Mouse (Mus musculus): Measurements from ENCODE around the gene Armc10. TPM values are rescaled to one million over a fixed set of nuclear protein-coding genes. Genes with fewer than 3 reads are reported as not detected.
"Not testable (repeated sequence)": the region's sequence is repeated elsewhere in the genome, so short reads cannot be mapped to it uniquely, and the experiment has no call there.

The Armc10 gene
- total and polyA plus RNA-seq, 2 experiments, result 9.3 to 28.3 TPM

DNA sequence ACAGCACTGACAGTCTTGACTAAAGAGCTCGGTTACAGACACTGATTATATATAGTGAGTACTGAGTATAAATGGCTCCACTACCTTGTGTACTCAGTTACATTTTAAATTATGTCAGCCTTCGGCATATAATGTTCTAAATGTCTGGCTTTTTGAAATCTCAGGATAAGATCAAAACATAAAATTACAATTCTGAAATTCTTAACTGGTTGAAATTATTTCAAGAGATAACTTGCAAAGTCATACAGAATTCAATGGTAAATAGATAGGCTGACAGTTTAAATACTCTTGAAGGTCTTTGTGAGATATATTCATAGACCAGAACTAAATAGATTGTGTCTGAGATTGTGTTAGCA, 56.4 kb downstream of the Armc10 start:
- Histone ChIP-seq H3K79me2 (ENCODE audit: control insufficient read depth, insufficient read depth, low read length) (no peaks in the 10 kb centered on the region), H3K27me3 (ENCODE audit: control insufficient read depth, insufficient read depth, low read length) (no peaks in the 10 kb centered on the region), H3K4me1 (ENCODE audit: control insufficient read depth, insufficient read depth, low read length) (peaks cover 5% of the 10 kb centered on the region), H3K36me3 (ENCODE audit: control insufficient read depth, insufficient read depth, low read length) (no peaks in the 10 kb centered on the region), H3K9ac (ENCODE audit: low read depth, low read length) (no peak overlapping the region), H3K27ac (replicated peaks; ENCODE audit: insufficient read depth, low read depth, low read length) (peak overlapping the region; percentile 98; the same call in 1 of the 2 replicates), H3K4me3 (ENCODE audit: insufficient read depth, low read depth, low read length) (peak overlapping the region; percentile 83)
- DNase-seq (ENCODE audit: extremely low read depth, low read depth, low spot score), result no peak
- WGBS, result 39% methylated on average over 2 of the region's 2 CpGs
- TF ChIP-seq POLR2A (IDR thresholded peaks at IDR 0.05; ENCODE audit: extremely low read depth, insufficient read depth, low read length) (no peak), CTCF (IDR thresholded peaks at IDR 0.05; ENCODE audit: low read depth, low read length) (no peak)

GRCm38 (mm10) chr5:21702873-21703475, 57.4 kb downstream of the Armc10 start:
- Histone ChIP-seq H3K4me3 (ENCODE audit: insufficient read depth, low read depth, low read length) (no peak overlapping the region), H3K27ac (replicated peaks; ENCODE audit: insufficient read depth, low read depth, low read length) (peak overlapping the region; percentile 57), H3K27me3 (ENCODE audit: control insufficient read depth, insufficient read depth, low read length) (no peaks in the 10 kb centered on the region), H3K36me3 (ENCODE audit: control insufficient read depth, insufficient read depth, low read length) (no peaks in the 10 kb centered on the region), H3K79me2 (ENCODE audit: control insufficient read depth, insufficient read depth, low read length) (no peaks in the 10 kb centered on the region), H3K4me1 (ENCODE audit: control insufficient read depth, insufficient read depth, low read length) (peaks cover 5% of the 10 kb centered on the region), H3K9ac (ENCODE audit: low read depth, low read length) (no peak overlapping the region)
- TF ChIP-seq POLR2A (IDR thresholded peaks at IDR 0.05; ENCODE audit: extremely low read depth, insufficient read depth, low read length), result no peak
- no peak for TF ChIP-seq CTCF (IDR thresholded peaks at IDR 0.05; ENCODE audit: low read depth, low read length)
- peak; percentile 86 for DNase-seq (ENCODE audit: extremely low read depth, low read depth, low spot score)
- 30% methylated on average over 6 of the region's 6 CpGs for WGBS

DNA sequence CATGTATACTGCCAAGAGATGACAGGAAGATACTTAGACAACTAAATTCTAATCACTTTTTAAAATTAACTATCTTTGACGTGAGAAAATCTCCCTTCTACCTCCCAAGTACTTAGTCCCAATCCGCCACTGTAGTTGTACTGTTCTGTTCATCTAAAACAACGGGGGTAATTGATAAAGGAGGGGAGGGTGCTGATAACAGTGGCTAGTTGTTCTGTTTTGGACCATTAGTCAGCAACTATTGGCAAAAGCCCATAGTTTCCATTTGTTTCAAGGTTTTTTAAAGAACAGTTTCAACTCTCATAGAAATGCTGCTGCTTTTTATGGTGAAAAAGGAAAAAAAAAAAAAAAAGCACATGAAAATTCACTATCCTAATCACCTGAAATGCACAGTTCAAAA, 58.1 kb downstream of the Armc10 start:
- no peaks in the 10 kb centered on the region for H3K27me3 ChIP-seq (ENCODE audit: control insufficient read depth, insufficient read depth, low read length)
- no peak for DNase-seq (ENCODE audit: extremely low read depth, low read depth, low spot score)
- H3K4me1 ChIP-seq (ENCODE audit: control insufficient read depth, insufficient read depth, low read length), result peaks cover 5% of the 10 kb centered on the region
- 79% methylated on average over 3 of the region's 3 CpGs for WGBS
- no peak for TF ChIP-seq CTCF (IDR thresholded peaks at IDR 0.05; ENCODE audit: low read depth, low read length)
- H3K36me3 ChIP-seq (ENCODE audit: control insufficient read depth, insufficient read depth, low read length), result no peaks in the 10 kb centered on the region
- no peak overlapping the region for H3K27ac ChIP-seq (replicated peaks; ENCODE audit: insufficient read depth, low read depth, low read length)
- H3K4me3 ChIP-seq (ENCODE audit: insufficient read depth, low read depth, low read length), result no peak overlapping the region
- no peaks in the 10 kb centered on the region for H3K79me2 ChIP-seq (ENCODE audit: control insufficient read depth, insufficient read depth, low read length)
- no peak overlapping the region for H3K9ac ChIP-seq (ENCODE audit: low read depth, low read length)

DNA sequence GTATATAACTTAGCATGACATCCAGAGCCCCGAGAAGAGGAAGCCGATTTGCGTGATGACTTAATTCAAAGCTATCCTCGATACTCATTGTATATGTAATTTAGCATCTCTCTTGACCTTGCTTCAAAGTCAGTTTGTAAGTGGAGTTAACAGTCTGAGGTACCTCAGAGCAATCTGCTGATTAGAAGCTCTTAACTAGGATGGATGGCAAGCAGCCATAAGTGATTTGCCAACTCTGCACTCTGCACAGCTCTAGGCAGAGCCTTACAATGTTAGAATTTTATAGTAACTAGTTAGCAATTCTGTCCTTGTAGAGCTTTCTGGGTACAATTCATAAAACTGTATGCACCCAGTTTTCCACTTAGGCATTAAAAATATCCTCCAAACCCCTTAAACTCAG, 60.9 kb downstream of the Armc10 start:
- H3K4me1 ChIP-seq (ENCODE audit: control insufficient read depth, insufficient read depth, low read length), result peaks cover 3% of the 10 kb centered on the region
- H3K27me3 ChIP-seq (ENCODE audit: control insufficient read depth, insufficient read depth, low read length), result no peaks in the 10 kb centered on the region
- TF ChIP-seq CTCF (IDR thresholded peaks at IDR 0.05; ENCODE audit: low read depth, low read length) (no peak), POLR2A (IDR thresholded peaks at IDR 0.05; ENCODE audit: extremely low read depth, insufficient read depth, low read length) (no peak)
- DNase-seq (ENCODE audit: extremely low read depth, low read depth, low spot score), result no peak
- no peak overlapping the region for H3K4me3 ChIP-seq (ENCODE audit: insufficient read depth, low read depth, low read length)
- H3K27ac ChIP-seq (replicated peaks; ENCODE audit: insufficient read depth, low read depth, low read length), result no peak overlapping the region
- WGBS, result 98% methylated on average over 4 of the region's 4 CpGs
- H3K79me2 ChIP-seq (ENCODE audit: control insufficient read depth, insufficient read depth, low read length), result no peaks in the 10 kb centered on the region
- H3K9ac ChIP-seq (ENCODE audit: low read depth, low read length), result no peak overlapping the region
- no peaks in the 10 kb centered on the region for H3K36me3 ChIP-seq (ENCODE audit: control insufficient read depth, insufficient read depth, low read length)

GRCm38 (mm10) chr5:21708011-21708410, 62.4 kb downstream of the Armc10 start:
- not testable (repeated sequence) for H3K79me2 ChIP-seq (ENCODE audit: control insufficient read depth, insufficient read depth, low read length); H3K4me3 ChIP-seq (ENCODE audit: insufficient read depth, low read depth, low read length); DNase-seq (ENCODE audit: extremely low read depth, low read depth, low spot score); H3K36me3 ChIP-seq (ENCODE audit: control insufficient read depth, insufficient read depth, low read length); H3K27ac ChIP-seq (replicated peaks; ENCODE audit: insufficient read depth, low read depth, low read length); H3K4me1 ChIP-seq (ENCODE audit: control insufficient read depth, insufficient read depth, low read length); H3K9ac ChIP-seq (ENCODE audit: low read depth, low read length); H3K27me3 ChIP-seq (ENCODE audit: control insufficient read depth, insufficient read depth, low read length)
- 89% methylated on average over 8 of the region's 8 CpGs for WGBS

Other genes with a start within 250 kb of the Armc10 start
- not detected in 2 replicates for gene Ccdc146, start 221.1 kb upstream of the Armc10 start, total RNA-seq (2014; rRNA removed)
- gene Ccdc146, start 221.1 kb upstream of the Armc10 start, polyA plus RNA-seq (2012; rRNA removed), result not detected in 2 replicates
- gene Fam185a, start 220.9 kb upstream of the Armc10 start, total RNA-seq (2014; rRNA removed), result 7.1 and 9.8 TPM in 2 replicates
- gene Fam185a, start 220.9 kb upstream of the Armc10 start, polyA plus RNA-seq (2012; rRNA removed), result 1.7 and 1.8 TPM in 2 replicates
- 0.13 and 0.37 TPM in 2 replicates for gene Lrrc17, start 102.3 kb upstream of the Armc10 start, total RNA-seq (2014; rRNA removed)
- gene Lrrc17, start 102.3 kb upstream of the Armc10 start, polyA plus RNA-seq (2012; rRNA removed), result 0.05 and 0.10 TPM in 2 replicates
- under 0.01 and 0.07 TPM in 2 replicates for gene Fbxl13, start 179 bp upstream of the Armc10 start, total RNA-seq (2014; rRNA removed)
- 0.04 TPM in 1 of 2 replicates, not detected in the other for gene Fbxl13, start 179 bp upstream of the Armc10 start, polyA plus RNA-seq (2012; rRNA removed)
- 0.83 and 0.87 TPM in 2 replicates for gene Napepld, start 55.6 kb downstream of the Armc10 start, total RNA-seq (2014; rRNA removed)
- gene Napepld, start 55.6 kb downstream of the Armc10 start, polyA plus RNA-seq (2012; rRNA removed), result 0.37 and 0.40 TPM in 2 replicates
- 160 and 167 TPM in 2 replicates for gene Pmpcb, start 91.3 kb downstream of the Armc10 start, total RNA-seq (2014; rRNA removed)
- 63.4 and 71.6 TPM in 2 replicates for gene Pmpcb, start 91.3 kb downstream of the Armc10 start, polyA plus RNA-seq (2012; rRNA removed)
- gene Dnajc2, start 139.4 kb downstream of the Armc10 start, total RNA-seq (2014; rRNA removed), result 8.7 and 10.6 TPM in 2 replicates
- 4.9 and 7.0 TPM in 2 replicates for gene Dnajc2, start 139.4 kb downstream of the Armc10 start, polyA plus RNA-seq (2012; rRNA removed)
- gene Psmc2, start 139.5 kb downstream of the Armc10 start, total RNA-seq (2014; rRNA removed), result 48.0 and 50.0 TPM in 2 replicates
- gene Psmc2, start 139.5 kb downstream of the Armc10 start, polyA plus RNA-seq (2012; rRNA removed), result 30.3 and 31.3 TPM in 2 replicates
- gene Slc26a5, start 219.8 kb downstream of the Armc10 start, total RNA-seq (2014; rRNA removed), result not detected in 2 replicates
- gene Slc26a5, start 219.8 kb downstream of the Armc10 start, polyA plus RNA-seq (2012; rRNA removed), result not detected in 2 replicates

All from liver, adult 2 months (tissue).